Mouse (Mus musculus): ENCODE measurements around the gene Atp1a3.

- TF ChIP-seq CTCF (IDR thresholded peaks at IDR 0.05; ENCODE audit: low read depth, low read length), result no peak
- TF ChIP-seq POLR2A (IDR thresholded peaks at IDR 0.05; ENCODE audit: extremely low read depth, insufficient read depth, low read length), result no peak
Measured at GRCm38 (mm10) chr7:25006171-25006570, 413 bp upstream of the Atp1a3 start.

All from liver, adult 2 months (tissue).